Mouse (Mus musculus): Measurements from ENCODE around the gene March9. TPM values are rescaled to one million over a fixed set of nuclear protein-coding genes. Genes with fewer than 3 reads are reported as not detected.

Gene March9
- polyA plus RNA-seq, 1 experiment from 2014 or later, result 0.04 TPM

DNA sequence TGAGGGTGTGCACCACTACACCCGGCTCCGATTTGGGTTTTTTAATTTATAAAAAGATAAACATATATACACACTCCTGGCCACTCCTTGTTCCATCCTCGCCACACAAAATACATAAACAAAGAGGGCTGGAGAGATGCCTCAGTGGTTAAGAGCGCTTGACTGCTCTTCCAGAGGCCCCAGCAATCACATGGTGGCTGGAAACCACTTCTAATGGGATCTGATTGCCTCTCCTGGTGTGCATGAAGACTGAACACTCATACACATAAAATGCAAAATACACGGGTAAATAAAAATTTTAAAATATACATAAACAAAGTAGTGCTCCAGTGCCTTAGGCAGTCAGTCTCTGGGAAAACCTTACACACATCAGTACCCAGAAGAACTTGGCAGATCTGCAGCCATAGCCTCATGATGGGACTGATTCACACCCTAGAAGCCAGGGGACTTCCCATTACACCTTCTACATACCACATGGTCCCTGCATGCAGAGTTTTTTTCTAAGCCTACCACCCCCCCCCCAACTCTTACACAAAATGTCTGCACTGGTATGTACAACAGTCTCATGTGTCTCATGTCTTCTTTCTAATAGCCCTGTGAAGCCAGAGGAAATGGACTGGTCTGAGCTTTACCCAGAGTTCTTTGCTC, 17.4 kb downstream of the March9 start:
- peak overlapping the region; percentile 90 for H3K4me2 ChIP-seq (ENCODE audit: low read depth, low read length)
- peaks cover 3% of the 10 kb centered on the region; the same call in 1 of the 2 replicates for H3K36me3 ChIP-seq (replicated peaks; ENCODE audit: insufficient read depth, low read length)
- H3K4me3 ChIP-seq (ENCODE audit: low read depth, low read length), result peak overlapping the region; percentile 72
- WGBS (ENCODE audit: insufficient replicate concordance), result 12% methylated on average over 5 of the region's 5 CpGs
- H3K9ac ChIP-seq (replicated peaks), result peak overlapping the region; percentile 62
- no peaks in the 10 kb centered on the region for H3K9me3 ChIP-seq (ENCODE audit: low read length)
- TF ChIP-seq EP300 (IDR thresholded peaks at IDR 0.05; ENCODE audit: low read depth), result no peak
- no peak for TF ChIP-seq CTCF (IDR thresholded peaks at IDR 0.05; ENCODE audit: low read depth)
- H3K4me1 ChIP-seq (ENCODE audit: insufficient read depth), result peaks cover 11% of the 10 kb centered on the region
- peaks cover 9% of the 10 kb centered on the region for H3K27me3 ChIP-seq (ENCODE audit: insufficient read depth, low read length)
- ATAC-seq (no peak; the same call in 1 of the 2 replicates), DNase-seq (no peak)
- H3K27ac ChIP-seq (ENCODE audit: low read depth), result 0 out of 2 replicates have a peak overlapping the region, but pooled peaks have one; percentile 52

DNA sequence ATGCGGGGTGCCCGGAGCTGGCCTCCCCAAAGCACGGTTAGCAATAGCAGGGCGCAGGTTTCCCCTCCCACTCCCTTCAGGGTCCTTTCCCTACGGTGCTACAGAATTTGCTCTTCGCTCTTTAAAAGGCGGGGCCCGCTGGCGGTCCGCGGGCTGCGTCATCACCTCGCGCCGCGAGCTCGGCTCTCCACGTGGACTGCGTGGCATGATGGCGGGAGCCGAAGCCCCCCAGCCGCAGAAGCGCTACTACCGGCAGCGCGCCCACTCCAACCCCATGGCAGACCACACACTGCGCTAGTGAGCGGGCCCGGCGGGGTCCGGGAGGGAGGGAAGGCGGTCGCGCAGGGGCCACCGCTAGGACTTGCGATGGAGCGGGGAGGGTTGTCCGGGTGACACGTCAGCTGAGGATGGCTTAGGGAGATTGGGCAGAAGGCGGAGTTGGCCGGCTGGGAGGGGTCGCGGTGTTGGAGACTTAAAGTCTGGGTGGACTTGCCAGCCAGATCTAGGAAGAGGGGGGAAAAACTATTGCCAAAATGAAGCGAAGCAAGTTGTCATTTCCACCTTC, 18.1 kb downstream of the March9 start:
- 1% methylated on average over 44 of the region's 44 CpGs for WGBS (ENCODE audit: insufficient replicate concordance)
- Histone ChIP-seq H3K27ac (ENCODE audit: low read depth) (peak overlapping the region; percentile 52; the same call in 1 of the 2 replicates), H3K9me3 (ENCODE audit: low read length) (no peaks in the 10 kb centered on the region), H3K27me3 (ENCODE audit: insufficient read depth, low read length) (peaks cover 8% of the 10 kb centered on the region; the same call in 1 of the 2 replicates), H3K9ac (replicated peaks) (peak overlapping the region; percentile 62), H3K4me2 (ENCODE audit: low read depth, low read length) (peak overlapping the region; percentile 90), H3K4me3 (ENCODE audit: low read depth, low read length) (peak overlapping the region; percentile 72), H3K4me1 (ENCODE audit: insufficient read depth) (peaks cover 11% of the 10 kb centered on the region), H3K36me3 (replicated peaks; ENCODE audit: insufficient read depth, low read length) (peaks cover 3% of the 10 kb centered on the region; the same call in 1 of the 2 replicates)
- DNase-seq (peak; percentile 89), ATAC-seq (peak; percentile 91)
- TF ChIP-seq CTCF (IDR thresholded peaks at IDR 0.05; ENCODE audit: low read depth) (no peak), EP300 (IDR thresholded peaks at IDR 0.05; ENCODE audit: low read depth) (no peak)

DNA sequence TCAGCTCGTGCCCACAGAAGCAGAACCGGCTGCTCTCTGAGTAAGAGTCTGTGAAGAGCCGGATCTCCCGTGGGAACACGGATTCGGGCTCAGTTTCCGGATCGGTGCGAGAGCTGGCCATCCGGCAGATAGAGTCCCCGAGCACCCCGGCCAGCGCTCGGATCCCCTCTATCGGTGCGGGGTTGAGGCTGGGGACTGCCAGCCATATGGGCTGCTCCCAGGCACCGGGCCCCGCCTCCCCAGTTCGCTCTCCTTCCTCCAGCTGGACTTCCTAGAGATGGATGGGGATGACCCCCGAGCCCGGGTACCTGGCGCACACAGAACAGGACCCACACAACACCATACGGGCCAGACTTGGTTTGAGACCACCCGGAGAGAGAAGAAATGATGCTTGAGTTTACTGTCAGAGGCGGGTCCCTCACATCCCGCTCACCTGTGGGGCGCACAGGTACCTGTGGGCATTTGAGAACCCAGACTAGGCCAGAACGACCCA, 18.7 kb downstream of the March9 start, which contains the start of the genes Mettl1 and Eef1akmt3:
Mettl1 (plus strand) TSS at position 141 of the 493 bp plus-strand sequence.
Eef1akmt3 (minus strand) TSS at position 240 of the 493 bp plus-strand sequence.
- H3K4me2 ChIP-seq (ENCODE audit: low read depth, low read length), result peak within 1 kb of the TSS; percentile 90
- peaks cover 8% of the 10 kb centered on the region; the same call in 1 of the 2 replicates for H3K27me3 ChIP-seq (ENCODE audit: insufficient read depth, low read length)
- H3K9ac ChIP-seq (replicated peaks), result peak within 1 kb of the TSS; percentile 62
- 0% methylated on average over 28 of the region's 28 CpGs for WGBS (ENCODE audit: insufficient replicate concordance)
- no peaks in the 10 kb centered on the region for H3K9me3 ChIP-seq (ENCODE audit: low read length)
- peak; percentile 47 for ATAC-seq
- H3K4me1 ChIP-seq (ENCODE audit: insufficient read depth), result peaks cover 11% of the 10 kb centered on the region
- no peak for TF ChIP-seq EP300 (IDR thresholded peaks at IDR 0.05; ENCODE audit: low read depth)
- no peak for TF ChIP-seq CTCF (IDR thresholded peaks at IDR 0.05; ENCODE audit: low read depth)
- H3K4me3 ChIP-seq (ENCODE audit: low read depth, low read length), result peak within 1 kb of the TSS; percentile 72
- H3K36me3 ChIP-seq (replicated peaks; ENCODE audit: insufficient read depth, low read length), result peaks cover 3% of the 10 kb centered on the region; the same call in 1 of the 2 replicates
- DNase-seq, result peak; percentile 40
- H3K27ac ChIP-seq (ENCODE audit: low read depth), result peak within 1 kb of the TSS; percentile 52; the same call in 1 of the 2 replicates

DNA sequence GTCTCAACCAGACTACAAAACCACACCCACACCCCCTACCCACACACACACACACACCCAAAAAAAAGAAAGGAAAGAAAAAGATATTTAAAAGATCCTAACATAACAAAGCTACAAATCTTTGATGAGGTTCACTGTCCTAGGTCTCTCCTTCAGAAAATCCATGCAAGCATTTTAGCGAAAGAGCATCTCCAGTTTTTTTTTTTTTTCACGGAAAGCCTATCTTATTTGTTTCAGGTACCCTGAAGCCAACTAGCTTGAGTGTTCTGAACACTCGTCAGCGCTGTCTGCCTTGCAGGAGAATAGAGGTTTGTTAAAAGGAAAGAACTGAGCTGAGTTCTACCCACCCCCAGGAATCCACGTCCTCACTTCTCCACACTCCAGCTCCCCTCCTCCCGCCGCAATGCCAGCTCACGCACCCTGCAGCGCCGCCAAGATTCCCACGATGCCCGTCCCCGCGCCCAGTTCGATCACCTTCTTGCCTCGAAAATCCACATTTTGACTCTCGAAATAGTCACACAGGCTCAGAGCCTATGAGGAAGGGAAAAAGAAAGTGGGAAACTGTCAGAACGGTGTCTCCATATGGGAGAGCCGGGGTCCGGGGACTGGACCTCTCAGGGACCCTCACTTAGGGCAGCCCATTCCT, 19.3 kb downstream of the March9 start:
- Histone ChIP-seq H3K9me3 (ENCODE audit: low read length) (no peaks in the 10 kb centered on the region), H3K27ac (ENCODE audit: low read depth) (no peak overlapping the region), H3K4me2 (ENCODE audit: low read depth, low read length) (peak overlapping the region; percentile 90), H3K4me3 (ENCODE audit: low read depth, low read length) (peak overlapping the region; percentile 72), H3K9ac (replicated peaks) (peak overlapping the region; percentile 62), H3K36me3 (replicated peaks; ENCODE audit: insufficient read depth, low read length) (peaks cover 3% of the 10 kb centered on the region; the same call in 1 of the 2 replicates), H3K27me3 (ENCODE audit: insufficient read depth, low read length) (peaks cover 8% of the 10 kb centered on the region; the same call in 1 of the 2 replicates), H3K4me1 (ENCODE audit: insufficient read depth) (peaks cover 11% of the 10 kb centered on the region)
- 2% methylated on average over 20 of the region's 20 CpGs for WGBS (ENCODE audit: insufficient replicate concordance)
- TF ChIP-seq CTCF (IDR thresholded peaks at IDR 0.05; ENCODE audit: low read depth), result no peak
- no peak for TF ChIP-seq EP300 (IDR thresholded peaks at IDR 0.05; ENCODE audit: low read depth)
- ATAC-seq (no peak), DNase-seq (no peak)

DNA sequence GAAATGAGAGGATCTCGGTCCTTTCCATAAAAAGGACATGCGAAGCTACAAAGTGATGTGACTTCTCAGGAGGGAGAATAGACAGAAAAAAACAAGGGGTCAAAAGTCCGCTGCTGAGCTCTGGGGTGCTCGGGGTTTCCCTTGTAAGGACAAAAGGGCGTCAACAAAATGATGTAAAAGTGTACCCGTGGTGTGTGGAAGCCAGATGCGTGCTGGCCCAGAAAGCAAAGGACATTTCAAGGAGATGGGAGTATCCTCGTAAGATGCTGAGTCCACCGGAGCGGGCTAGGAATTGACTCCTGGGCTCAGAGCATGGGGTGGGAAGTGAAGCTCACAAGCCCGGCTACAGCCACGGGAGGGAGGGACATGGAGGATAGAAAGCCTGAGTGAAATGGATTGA, 22.3 kb downstream of the March9 start:
- H3K9ac ChIP-seq (replicated peaks), result no peak overlapping the region
- ATAC-seq, result no peak
- H3K36me3 ChIP-seq (replicated peaks; ENCODE audit: insufficient read depth, low read length), result no peaks in the 10 kb centered on the region
- no peak overlapping the region for H3K27ac ChIP-seq (ENCODE audit: low read depth)
- no peak overlapping the region for H3K4me2 ChIP-seq (ENCODE audit: low read depth, low read length)
- H3K9me3 ChIP-seq (ENCODE audit: low read length), result no peaks in the 10 kb centered on the region
- peaks cover 7% of the 10 kb centered on the region for H3K4me1 ChIP-seq (ENCODE audit: insufficient read depth)
- no peak for DNase-seq
- no peak for TF ChIP-seq CTCF (IDR thresholded peaks at IDR 0.05; ENCODE audit: low read depth)
- no peak for TF ChIP-seq EP300 (IDR thresholded peaks at IDR 0.05; ENCODE audit: low read depth)
- 67% methylated on average over 12 of the region's 12 CpGs for WGBS (ENCODE audit: insufficient replicate concordance)
- H3K4me3 ChIP-seq (ENCODE audit: low read depth, low read length), result no peak overlapping the region
- peaks cover 8% of the 10 kb centered on the region; the same call in 1 of the 2 replicates for H3K27me3 ChIP-seq (ENCODE audit: insufficient read depth, low read length)

All from liver, postnatal 0 days (tissue).